Mouse (Mus musculus) Muller cell, postnatal 12 days (primary cell): ENCODE measurements around the gene Gm5862.
"Not testable (repeated sequence)": the region's sequence is repeated elsewhere in the genome, so short reads cannot be mapped to it uniquely, and the experiment has no call there.

Experiments used
- DNase-seq: peaks from one replicate; pipeline ENCODE4 v3.0.0-alpha.2; 2015; ENCODE audit errors: inconsistent ontology term

The Gm5862 gene

DNA sequence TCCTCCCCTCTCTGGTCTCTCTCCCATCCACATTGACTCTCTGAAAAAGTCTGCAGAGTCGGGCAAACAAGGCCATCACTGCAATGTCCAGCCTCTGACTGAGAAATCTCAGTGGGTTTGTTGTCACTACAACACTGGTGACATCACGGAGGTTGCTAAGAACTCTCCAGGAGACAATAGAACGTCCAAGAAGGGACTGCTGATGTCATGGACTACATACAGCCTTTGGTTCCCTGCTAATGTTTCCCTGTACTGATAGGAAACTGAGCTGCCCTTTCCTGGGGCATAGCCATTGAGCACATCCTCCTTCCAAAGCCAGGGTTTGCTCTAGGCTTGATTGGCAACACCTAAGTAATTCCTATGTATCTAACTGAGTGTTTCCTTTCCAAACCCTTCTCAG is at the start of gene Gm5862:
TSS of gene Gm5862 (minus strand) at position 101 of the 400 bp plus-strand sequence.
- DNase-seq = not testable (repeated sequence)

DNA sequence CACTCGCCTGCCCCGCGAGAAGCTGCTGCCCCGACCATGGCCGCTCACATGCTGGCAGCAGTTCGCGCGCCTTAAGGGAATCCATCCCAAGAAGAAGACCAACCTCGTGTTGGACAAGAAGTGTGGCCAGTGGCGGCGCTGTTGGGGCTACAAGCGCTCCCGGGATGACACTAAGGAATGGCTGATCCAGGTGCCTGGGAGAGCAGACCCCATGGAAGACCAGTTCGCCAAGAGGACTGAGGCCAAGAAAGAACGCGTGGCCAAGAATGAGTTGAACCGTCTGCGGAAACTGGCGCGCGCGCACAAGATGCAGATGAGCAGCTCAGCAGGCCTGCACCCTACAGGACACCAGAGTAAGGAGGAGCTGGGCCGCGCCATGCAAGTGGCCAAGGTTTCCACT is 48.0 kb upstream of the Gm5862 start:
- DNase-seq = no peak

- DNase-seq = not testable (repeated sequence)
These were observed 35.8 kb upstream of the Gm5862 start, which contains the start of gene Gm7347 for GRCm38 (mm10) chr5:26058481-26058880. Gm7347 (minus strand) TSS chr5:26058581.

DNA sequence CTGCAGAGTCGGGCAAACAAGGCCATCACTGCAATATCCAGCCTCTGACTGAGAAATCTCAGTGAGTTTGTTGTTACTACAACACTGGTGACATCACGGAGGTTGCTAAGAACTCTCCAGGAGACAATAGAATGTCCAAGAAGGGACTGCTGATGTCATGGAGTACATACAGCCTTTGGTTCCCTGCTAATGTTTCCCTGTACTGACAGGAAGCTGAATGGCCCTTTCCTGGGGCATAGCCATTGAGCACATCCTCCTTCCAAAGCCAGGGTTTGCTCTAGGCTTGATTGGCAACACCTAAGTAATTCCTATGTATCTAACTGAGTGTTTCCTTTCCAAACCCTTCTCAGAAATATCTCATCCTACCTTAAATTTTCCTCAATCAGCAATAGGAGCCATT is 16.7 kb upstream of the Gm5862 start, which contains the start of gene Speer4a:
TSS of gene Speer4a (minus strand) at position 101 of the 400 bp plus-strand sequence.
- DNase-seq = not testable (repeated sequence)

GRCm38 (mm10) chr5:26007697-26008096 is 15.0 kb downstream of the Gm5862 start:
- not testable (repeated sequence) for DNase-seq

DNA sequence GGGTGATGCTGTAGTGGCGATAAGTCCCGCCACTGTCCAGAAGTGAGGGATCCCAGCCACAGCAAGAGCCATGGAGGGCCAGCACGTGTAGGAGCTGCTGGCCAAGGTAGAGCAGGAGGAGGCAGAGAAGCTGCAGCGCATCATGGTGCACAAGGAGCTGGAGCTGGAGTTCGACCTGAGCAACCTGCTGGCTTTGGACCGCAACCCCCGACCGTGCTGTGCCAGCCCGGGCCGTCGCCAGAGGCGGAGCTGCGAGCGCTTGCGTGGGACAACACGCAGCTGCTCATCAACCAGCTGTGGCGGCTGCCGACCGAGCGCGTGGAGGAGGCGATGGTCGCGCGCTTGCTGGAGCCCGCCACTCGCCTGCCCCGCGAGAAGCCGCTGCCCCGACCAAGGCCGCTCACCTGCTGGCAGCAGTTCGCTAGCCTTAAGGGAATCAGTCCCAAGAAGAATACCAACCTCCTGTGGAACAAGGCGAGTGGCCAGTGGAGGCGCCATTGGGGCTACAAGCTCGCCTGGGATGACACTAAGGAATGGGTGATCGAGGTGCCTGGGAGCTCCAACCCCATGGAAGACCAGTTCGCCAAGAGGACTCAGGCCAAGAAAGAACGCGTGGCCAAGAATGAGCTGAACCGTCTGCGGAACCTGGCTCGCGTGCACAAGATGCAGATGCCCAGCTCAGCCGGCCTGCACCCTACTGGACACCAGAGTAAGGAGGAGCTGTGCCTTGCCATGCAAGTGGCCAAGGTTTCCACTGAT is 15.6 kb downstream of the Gm5862 start:
- peak; percentile 29 for DNase-seq

DNA sequence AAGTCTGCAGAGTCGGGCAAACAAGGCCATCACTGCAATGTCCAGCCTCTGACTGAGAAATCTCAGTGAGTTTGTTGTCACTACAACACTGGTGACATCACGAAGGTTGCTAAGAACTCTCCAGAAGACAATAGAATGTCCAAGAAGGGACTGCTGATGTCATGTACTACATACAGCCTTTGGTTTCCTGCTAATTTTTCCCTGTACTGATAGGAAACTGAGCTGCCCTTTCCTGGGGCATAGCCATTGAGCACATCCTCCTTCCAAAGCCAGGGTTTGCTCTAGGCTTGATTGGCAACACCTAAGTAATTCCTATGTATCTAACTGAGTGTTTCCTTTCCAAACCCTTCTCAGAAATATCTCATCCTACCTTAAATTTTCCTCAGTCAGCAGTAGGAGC is 18.0 kb downstream of the Gm5862 start, which contains the start of gene Gm1979:
TSS of gene Gm1979 (minus strand) at position 101 of the 400 bp plus-strand sequence.
- not testable (repeated sequence) for DNase-seq

- DNase-seq = not testable (repeated sequence)
These were observed 34.2 kb downstream of the Gm5862 start, which contains the start of gene Gm21698 for GRCm38 (mm10) chr5:25988550-25988949. Gm21698 (minus strand) TSS chr5:25988650.

GRCm38 (mm10) chr5:25972563-25972962 is 50.2 kb downstream of the Gm5862 start, which contains the start of gene Gm21680:
Gm21680 (minus strand) TSS chr5:25972663.
- DNase-seq = not testable (repeated sequence)
